Mouse (Mus musculus) G1E (cell line): Measurements from ENCODE around the gene Gng7.

Experiments
- CTCF ChIP-seq: IDR thresholded peaks from 2 replicates; pipeline ENCODE4 v1.5.1; 2012; ENCODE audit warnings: low read depth, low read length, inconsistent platforms, mixed read lengths
- GATA2 ChIP-seq: IDR thresholded peaks from 2 replicates; pipeline ENCODE4 v1.6.1; 2012; ENCODE audit warnings: low read depth, low read length, inconsistent platforms, borderline replicate concordance

DNA sequence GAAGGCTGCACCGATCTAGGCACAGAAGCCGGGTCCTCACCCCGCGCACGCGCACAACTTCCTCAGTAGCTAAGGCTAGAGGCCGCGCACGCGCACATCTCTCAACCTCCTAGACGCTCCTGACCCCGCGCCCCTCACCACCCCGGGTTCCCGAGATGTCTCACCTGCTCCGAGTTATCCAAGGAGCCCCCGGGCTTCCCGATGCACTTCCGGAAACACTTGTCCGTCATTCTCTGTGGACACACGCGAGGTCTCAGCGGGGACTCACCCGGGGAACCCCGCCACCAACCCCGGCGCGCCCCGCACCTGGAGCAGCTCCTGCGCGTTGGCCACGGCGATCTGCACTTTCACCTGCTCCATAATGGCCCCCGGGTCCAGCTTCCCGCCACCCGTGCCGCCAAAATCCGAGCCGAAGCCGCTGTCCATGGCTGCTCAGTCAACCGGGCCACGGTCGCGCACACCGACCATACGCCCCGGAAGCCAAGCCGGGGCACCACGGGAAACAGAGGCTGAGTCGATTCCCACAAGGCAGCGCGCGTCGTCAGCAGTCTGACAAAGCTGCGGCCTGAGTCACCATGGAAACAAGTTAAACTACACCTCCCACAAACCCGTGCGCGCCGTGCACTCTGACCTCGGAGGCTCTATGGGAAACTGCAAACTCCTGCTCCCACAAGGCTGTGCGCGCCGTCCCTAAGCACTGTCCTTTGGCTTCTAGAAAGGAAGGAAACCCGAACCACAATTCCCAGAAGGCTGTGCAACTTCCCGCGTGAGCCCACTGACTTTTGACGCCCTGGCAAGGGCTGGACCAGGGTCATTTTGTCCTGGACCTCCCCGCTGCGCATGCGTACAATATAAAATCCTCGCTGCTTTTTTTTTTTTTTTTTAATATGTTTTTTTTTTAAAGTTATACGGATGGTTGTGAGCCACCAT, 114.2 kb downstream of the Gng7 start, which contains the start of gene Timm13:
- TF ChIP-seq CTCF (no peak), GATA2 (no peak)
